Mouse (Mus musculus): ENCODE measurements around the gene Hoxa2.

DNA sequence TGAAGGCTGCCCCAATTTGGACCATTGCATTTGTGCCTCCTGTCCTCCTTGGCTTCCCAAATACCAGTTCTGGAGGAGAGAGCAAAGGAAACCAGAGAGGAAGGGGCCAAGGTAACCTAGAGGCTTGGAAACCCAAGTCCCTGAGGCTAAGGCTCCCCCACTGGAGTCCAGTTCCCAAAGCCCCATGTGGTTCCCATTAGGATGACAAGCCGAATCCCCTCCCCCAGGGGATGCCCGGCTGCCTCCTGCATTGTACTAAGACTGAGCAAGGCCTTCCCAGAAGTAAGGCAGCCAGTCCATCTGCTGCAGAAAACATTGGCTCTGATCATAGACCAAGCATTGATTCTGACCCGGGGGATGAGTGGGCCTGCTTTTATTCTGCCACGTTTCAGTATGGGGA lies 6.7 kb upstream of the Hoxa2 start:
- TF ChIP-seq CTCF (IDR thresholded peaks at IDR 0.05; ENCODE audit: borderline replicate concordance, control insufficient read depth, extremely low read depth, insufficient read depth, low read length, poor library complexity): no peak
- TF ChIP-seq POLR2A (IDR thresholded peaks at IDR 0.05; ENCODE audit: control insufficient read depth, extremely low read depth, insufficient read depth, low read length, poor library complexity): no peak
